Mouse (Mus musculus) hindbrain, embryonic 12.5 days (tissue): ENCODE measurements at regions not wholly inside any gene's neighbourhood (a gene's known extent, or its start where the extent isn't known, plus 50 kb on each side); places are given as distances from the start of the nearest gene placed in this dataset.

ENCODE experiments used
- ATAC-seq: fragments of 200-750 bp; cut with Nextera tagmentation; 2 replicates; pipeline ENCODE4 v1.8.0; 2017; ENCODE audit warnings: moderate TSS enrichment; ENCODE audit not compliant: low FRiP score
- H3K27ac ChIP-seq: fragments of 300-500 bp; sonication (generic); 2 replicates; pipeline ENCODE4 v1.5.1; 2016; ENCODE audit warnings: mild to moderate bottlenecking
- H3K27me3 ChIP-seq: fragments of 300-500 bp; sonication (generic); 2 replicates; pipeline ENCODE4 v1.6.1; 2016; ENCODE audit warnings: mild to moderate bottlenecking
- H3K36me3 ChIP-seq: fragments of 300-500 bp; sonication (generic); 2 replicates; pipeline ENCODE4 v1.6.1; 2016; ENCODE audit warnings: mild to moderate bottlenecking
- H3K4me1 ChIP-seq: fragments of 300-500 bp; sonication (generic); 2 replicates; pipeline ENCODE4 v1.6.1; 2016
- H3K4me2 ChIP-seq: fragments of 300-500 bp; sonication (generic); replicated peaks from 2 replicates; pipeline ENCODE4 v1.6.1; 2016; ENCODE audit warnings: mild to moderate bottlenecking
- H3K4me3 ChIP-seq: fragments of 300-500 bp; sonication (generic); 2 replicates; pipeline ENCODE4 v1.5.1; 2016; ENCODE audit warnings: mild to moderate bottlenecking
- H3K9ac ChIP-seq: fragments of 300-500 bp; sonication (generic); 2 replicates; pipeline ENCODE4 v1.6.1; 2016; ENCODE audit warnings: mild to moderate bottlenecking, moderate library complexity
- H3K9me3 ChIP-seq: fragments of 300-500 bp; sonication (generic); replicated peaks from 2 replicates; pipeline ENCODE4 v1.6.1; 2016; ENCODE audit warnings: mild to moderate bottlenecking
- WGBS: fragments of 180-500 bp; shearing (Covaris S2); methylation state at CpG from one replicate; pipeline ENCODE4 v1.1.7; 2016; 5-methylcytosine and 5-hydroxymethylcytosine counted together

DNA sequence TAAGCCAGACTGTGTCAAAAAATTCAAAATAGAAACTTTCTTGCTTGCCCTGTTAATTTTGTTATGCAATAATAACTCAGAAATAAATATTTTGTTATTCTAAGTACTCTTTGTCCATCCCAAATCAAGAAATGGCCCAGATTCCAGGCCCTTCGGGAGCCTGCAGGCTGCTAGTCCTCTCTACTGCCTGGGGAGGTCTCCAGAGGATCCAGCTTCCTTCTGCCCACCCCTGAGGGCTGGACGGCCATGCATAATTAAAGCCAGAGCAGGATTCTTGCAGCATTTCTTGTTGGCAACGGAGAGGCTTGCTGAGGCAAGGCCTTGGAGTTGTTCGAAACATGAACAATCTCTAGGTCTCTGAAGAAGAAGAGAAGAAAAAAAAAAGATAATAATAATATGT is 213.3 kb upstream of the Zmiz1 start:
- Histone ChIP-seq H3K9me3 (no peaks in the 10 kb centered on the region), H3K27me3 (no peaks in the 10 kb centered on the region), H3K27ac (no peak overlapping the region), H3K4me3 (no peak overlapping the region), H3K4me2 (no peak overlapping the region), H3K4me1 (peaks cover 11% of the 10 kb centered on the region), H3K9ac (no peak overlapping the region), H3K36me3 (no peaks in the 10 kb centered on the region)
- no peak for ATAC-seq
- 57% methylated on average over 4 of the region's 4 CpGs for whole genome bisulfite sequencing

DNA sequence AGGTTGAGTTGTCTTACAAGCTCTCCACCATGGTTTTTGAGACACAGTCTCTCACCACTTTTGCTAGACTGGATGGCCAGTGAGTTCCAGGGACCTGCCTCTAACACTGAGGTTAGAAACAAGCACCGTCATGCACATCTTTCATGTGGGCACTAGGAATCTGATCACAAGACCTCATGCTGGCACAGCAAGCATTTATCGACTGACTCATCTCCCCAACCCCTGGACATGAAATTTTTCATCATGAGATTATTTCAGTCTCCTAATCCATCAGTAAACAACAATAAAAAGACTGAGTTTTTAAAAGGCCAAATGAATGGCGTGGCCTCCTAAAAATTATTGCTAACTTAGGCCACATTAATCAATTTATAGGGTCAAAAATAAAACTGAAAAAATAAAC is 210.0 kb upstream of the Zmiz1 start:
- ATAC-seq: no peak
- no peak overlapping the region for H3K27ac ChIP-seq
- H3K4me1 ChIP-seq: peaks cover 1% of the 10 kb centered on the region
- no peaks in the 10 kb centered on the region for H3K9me3 ChIP-seq
- no peak overlapping the region for H3K4me3 ChIP-seq
- H3K27me3 ChIP-seq: no peaks in the 10 kb centered on the region
- no peaks in the 10 kb centered on the region for H3K36me3 ChIP-seq
- H3K9ac ChIP-seq: no peak overlapping the region
- no peak overlapping the region for H3K4me2 ChIP-seq
- WGBS: 85% methylated on average over 3 of the region's 3 CpGs

DNA sequence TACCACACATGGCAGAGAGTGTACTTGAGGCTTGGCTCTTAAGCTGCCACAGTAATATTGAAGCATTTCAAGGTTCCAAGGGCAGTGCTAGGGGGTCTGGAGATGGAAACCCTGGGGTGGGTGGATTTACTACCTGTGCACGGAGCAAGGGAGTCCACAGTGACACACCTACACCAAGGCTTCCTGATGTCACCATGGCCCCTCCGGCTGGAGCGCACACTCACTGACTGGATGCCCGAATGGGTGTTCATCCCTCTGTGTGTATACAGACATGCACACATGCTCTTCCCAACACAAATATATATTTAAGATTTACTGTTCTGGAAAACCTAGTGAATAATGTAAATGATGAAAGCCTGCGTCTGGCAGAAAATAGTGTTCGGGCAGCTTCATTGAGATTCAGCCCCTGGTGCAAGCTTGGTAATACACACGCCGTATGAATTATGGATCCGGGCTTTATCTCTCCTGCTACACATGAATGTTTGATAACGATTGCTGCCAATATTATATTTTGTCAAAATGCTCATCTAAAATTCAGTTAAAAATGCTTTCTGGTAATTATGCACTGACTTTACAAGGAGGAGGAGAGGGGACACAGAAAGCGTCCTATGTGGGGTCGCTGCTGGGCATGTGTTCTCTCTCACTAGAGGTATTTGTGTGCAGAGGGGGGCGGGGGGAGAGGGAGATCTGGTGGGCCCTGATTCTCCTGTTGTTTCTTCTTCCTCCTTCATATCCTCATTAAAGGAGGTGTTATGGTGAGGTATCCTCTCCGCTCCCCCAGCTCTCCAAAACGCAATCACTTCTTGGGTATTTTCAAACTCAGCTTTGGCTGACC is 205.8 kb upstream of the Zmiz1 start:
- Histone ChIP-seq H3K9me3 (no peaks in the 10 kb centered on the region), H3K9ac (no peak overlapping the region), H3K36me3 (no peaks in the 10 kb centered on the region), H3K4me1 (no peaks in the 10 kb centered on the region; the same call in 1 of the 2 replicates), H3K4me2 (no peak overlapping the region), H3K27ac (no peak overlapping the region), H3K27me3 (no peaks in the 10 kb centered on the region), H3K4me3 (no peak overlapping the region)
- ATAC-seq: no peak
- whole genome bisulfite sequencing: 89% methylated on average over 15 of the region's 15 CpGs

DNA sequence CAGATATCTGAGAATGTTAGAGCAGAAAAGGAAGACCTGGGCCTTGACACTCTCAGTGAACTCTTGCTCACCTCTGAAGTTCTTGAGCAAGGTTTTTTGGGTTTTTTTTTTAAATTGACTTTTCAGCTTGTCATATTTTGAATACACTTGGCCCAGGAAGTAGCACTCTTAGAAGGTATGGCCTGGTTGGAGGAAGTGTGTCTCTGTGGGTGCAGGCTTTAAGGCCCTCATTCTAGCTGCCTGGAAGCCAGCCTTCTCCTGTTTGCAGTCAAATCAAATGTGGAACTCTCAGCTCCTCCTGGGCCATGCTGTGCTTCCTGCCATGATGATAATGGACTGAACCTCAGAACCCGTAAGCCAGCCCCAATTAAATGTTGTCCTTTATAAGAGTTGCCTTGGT is 195.9 kb upstream of the Zmiz1 start:
- Histone ChIP-seq H3K27me3 (no peaks in the 10 kb centered on the region), H3K9me3 (no peaks in the 10 kb centered on the region), H3K4me1 (peaks cover 14% of the 10 kb centered on the region), H3K4me2 (no peak overlapping the region), H3K9ac (no peak overlapping the region), H3K4me3 (no peak overlapping the region), H3K27ac (no peak overlapping the region), H3K36me3 (no peaks in the 10 kb centered on the region)
- 79% methylated on average over 1 of the region's 1 CpGs for WGBS
- ATAC-seq: no peak

DNA sequence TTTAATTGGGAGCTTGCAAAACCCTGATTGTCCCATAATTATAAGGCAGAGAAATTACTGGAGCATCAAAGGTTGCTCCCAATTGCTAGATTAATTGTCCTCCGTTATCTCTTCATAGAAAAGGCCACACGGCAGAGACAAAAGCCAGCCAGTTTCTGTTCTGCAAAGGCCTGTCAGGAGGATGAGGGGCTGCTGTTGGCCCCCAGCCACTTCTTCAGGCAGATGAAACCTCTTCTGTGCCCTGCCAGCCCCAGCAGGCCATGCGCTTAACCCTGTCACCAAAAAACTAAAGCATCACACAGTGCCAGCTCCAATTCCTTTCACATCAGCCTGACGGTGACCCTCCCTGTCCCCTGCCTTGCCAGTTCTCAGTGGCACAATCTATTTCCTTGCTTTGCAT is 192.1 kb upstream of the Zmiz1 start:
- H3K36me3 ChIP-seq: no peaks in the 10 kb centered on the region
- no peak for ATAC-seq
- H3K9me3 ChIP-seq: no peaks in the 10 kb centered on the region
- no peak overlapping the region for H3K9ac ChIP-seq
- H3K4me2 ChIP-seq: no peak overlapping the region
- H3K27me3 ChIP-seq: no peaks in the 10 kb centered on the region
- peaks cover 27% of the 10 kb centered on the region for H3K4me1 ChIP-seq
- H3K27ac ChIP-seq: no peak overlapping the region
- 41% methylated on average over 4 of the region's 4 CpGs for WGBS
- no peak overlapping the region for H3K4me3 ChIP-seq

DNA sequence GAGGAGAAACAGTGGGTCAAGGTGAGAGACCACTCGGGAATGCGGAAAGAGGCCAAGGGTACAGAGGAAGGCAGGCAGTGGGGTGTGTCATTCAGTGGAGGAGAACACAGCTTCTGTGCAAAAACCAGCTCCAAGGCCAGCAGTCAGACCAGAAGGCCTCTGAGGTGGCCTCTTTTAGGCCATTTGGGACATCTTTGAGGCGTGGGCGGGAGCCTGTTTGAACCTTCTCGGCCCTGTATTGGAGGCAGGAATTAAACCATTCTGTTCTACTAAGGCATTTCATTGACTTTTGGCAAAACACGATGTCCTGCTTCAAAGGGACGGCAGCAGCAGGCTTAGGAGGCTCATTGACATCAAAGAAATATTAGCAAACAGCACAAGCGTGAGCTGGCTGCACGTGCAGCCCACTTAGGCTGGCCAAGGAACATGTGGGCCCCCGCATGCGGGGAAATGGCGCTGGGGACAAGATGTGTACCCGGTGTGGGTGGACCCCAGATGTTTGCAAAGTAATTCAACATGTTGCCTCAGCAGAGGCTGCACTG is 190.8 kb upstream of the Zmiz1 start:
- Histone ChIP-seq H3K4me2 (no peak overlapping the region), H3K4me1 (peaks cover 27% of the 10 kb centered on the region), H3K9ac (no peak overlapping the region), H3K27ac (no peak overlapping the region), H3K4me3 (no peak overlapping the region), H3K27me3 (no peaks in the 10 kb centered on the region; the same call in 1 of the 2 replicates), H3K9me3 (no peaks in the 10 kb centered on the region), H3K36me3 (no peaks in the 10 kb centered on the region)
- ATAC-seq: no peak
- WGBS: 72% methylated on average over 13 of the region's 13 CpGs

DNA sequence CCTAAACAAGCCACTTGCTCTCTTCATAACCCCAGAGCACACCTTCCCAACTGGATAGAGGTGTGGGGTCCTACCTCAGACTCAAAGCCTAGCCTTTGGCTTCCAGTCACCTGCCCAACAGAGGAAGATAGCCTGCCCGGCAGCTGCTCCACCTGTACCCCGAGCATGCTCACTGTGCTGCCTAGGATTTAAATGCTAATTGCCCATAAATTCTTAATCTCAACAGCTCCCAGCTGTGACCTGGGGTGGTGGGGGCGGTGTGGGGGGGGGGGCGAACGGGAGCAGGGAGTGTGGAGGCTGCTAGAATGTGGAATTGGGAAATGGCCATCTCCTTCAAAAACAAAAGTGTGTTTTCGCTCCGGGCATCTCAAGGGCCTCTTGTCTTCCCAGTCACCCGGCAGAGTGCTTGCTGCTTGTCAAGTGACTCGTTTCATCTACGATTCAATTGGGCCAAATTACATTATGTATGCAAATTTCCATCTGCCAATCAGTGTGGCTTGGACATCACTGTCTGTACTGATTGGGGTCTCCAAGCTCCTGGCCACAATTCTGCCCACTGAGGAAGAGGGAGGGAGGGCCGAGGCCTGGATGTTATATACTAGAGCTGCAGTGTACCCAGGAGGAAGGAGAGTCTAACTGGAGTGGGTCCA is 188.6 kb upstream of the Zmiz1 start:
- H3K9ac ChIP-seq: no peak overlapping the region
- peaks cover 27% of the 10 kb centered on the region for H3K4me1 ChIP-seq
- WGBS: 31% methylated on average over 11 of the region's 11 CpGs
- no peak overlapping the region for H3K4me3 ChIP-seq
- H3K36me3 ChIP-seq: no peaks in the 10 kb centered on the region
- H3K4me2 ChIP-seq: no peak overlapping the region
- ATAC-seq: peak; percentile 81
- no peaks in the 10 kb centered on the region for H3K9me3 ChIP-seq
- H3K27me3 ChIP-seq: peaks cover 3% of the 10 kb centered on the region; the same call in 1 of the 2 replicates
- H3K27ac ChIP-seq: peak overlapping the region; percentile 2; the same call in 1 of the 2 replicates

DNA sequence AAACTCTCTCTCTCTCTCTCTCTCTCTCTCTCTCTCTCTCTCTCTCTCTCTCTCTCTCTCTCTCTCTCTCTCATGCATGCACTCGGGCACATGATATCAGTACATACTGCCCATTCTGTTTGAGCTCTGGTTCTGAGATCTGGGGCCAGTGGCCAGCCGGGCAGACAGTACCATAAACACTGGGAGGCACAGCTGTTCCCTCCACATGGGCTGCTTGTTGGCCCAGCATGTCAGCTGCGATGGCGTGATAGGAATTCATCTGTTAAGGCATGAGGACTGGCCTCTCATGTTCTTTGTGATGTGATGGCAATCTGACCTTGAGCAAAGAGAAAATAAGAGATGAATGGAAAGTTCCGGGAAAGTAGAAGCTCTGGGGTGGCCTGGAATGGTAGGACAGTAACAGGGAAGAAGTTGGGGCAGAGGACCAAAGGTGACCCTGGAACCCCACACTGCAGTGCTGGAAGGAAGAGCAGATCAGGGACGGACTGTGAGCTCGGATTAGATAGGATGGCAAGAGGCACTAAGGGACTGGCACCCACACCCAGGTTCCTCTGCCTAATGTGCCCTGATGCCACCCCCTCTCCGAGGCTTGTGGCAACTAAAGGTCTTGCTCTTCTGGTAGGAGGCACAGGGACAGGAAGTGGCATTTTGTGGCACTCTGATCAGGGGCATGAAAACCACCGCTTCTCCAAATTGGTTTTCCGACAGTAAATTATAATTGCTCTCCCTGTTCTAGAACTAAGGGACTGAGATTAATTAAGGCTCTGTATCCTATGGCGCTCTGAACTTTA is 186.4 kb upstream of the Zmiz1 start:
- H3K9me3 ChIP-seq: no peaks in the 10 kb centered on the region
- no peak overlapping the region for H3K9ac ChIP-seq
- 75% methylated on average over 11 of the region's 11 CpGs for WGBS
- peaks cover 3% of the 10 kb centered on the region; the same call in 1 of the 2 replicates for H3K27me3 ChIP-seq
- no peaks in the 10 kb centered on the region for H3K36me3 ChIP-seq
- no peak overlapping the region for H3K27ac ChIP-seq
- no peak overlapping the region for H3K4me2 ChIP-seq
- H3K4me3 ChIP-seq: no peak overlapping the region
- ATAC-seq: no peak
- H3K4me1 ChIP-seq: peaks cover 13% of the 10 kb centered on the region

DNA sequence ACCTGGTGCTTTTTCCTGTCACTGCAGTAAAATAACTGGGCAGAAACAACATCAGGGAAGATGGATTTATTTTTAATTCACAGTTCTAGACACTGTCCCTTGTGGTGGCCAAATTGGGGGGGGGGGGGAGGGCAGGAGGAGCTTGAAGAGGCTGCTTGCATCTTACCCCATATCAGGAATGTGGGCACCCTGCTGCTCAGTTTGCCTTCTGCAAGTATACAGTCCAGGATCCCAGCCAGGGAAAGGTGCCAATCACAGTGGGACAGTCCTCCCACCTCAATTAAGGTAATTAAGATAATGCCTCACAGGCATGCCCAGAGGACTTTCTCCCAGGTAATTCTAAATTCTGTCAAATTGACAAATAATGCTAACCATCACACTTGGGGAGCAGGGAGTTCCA is 179.2 kb upstream of the Zmiz1 start:
- Histone ChIP-seq H3K27ac (no peak overlapping the region), H3K4me2 (no peak overlapping the region), H3K36me3 (no peaks in the 10 kb centered on the region), H3K9me3 (no peaks in the 10 kb centered on the region), H3K4me1 (peaks cover 23% of the 10 kb centered on the region), H3K27me3 (no peaks in the 10 kb centered on the region), H3K9ac (no peak overlapping the region), H3K4me3 (no peak overlapping the region)
- no peak for ATAC-seq

DNA sequence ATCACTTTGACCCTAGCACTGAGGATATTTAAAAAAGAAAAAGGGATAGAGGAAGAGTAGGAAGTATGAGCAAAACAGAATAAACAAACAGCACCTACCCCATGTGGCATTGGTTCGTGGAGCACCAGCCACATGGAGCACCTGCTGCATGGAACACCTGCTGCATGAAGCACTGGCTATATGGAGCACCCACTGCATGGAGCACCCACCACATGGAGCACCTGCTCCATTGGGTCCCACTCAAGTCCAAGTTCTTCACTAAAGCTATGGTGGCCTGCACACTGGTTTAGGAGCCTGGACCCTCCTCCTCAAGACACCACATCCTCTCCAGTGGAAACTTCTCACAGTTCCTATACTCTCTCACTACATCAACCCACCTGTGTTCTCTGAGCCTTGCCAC is 166.4 kb upstream of the Zmiz1 start:
- 67% methylated on average over 1 of the region's 1 CpGs for WGBS

DNA sequence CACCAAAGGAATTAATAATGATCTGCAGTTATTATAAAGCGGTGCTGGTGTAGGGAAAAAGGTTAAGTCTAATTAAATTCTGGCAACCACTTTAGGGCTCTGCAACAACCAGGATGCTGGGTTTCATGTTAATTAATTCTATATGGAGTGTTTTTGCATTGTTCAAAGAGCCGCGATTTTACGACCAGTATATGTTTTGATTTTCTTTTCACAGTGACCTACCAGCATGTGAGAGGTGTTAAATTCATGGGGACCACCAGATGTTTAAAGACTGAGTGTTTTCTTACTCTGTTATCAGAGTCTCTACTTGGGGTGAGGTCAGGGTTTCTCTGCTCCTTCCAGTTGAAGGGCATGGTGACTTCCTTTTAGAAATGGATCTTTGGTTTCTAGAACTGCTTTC is 164.8 kb upstream of the Zmiz1 start:
- H3K9me3 ChIP-seq: no peaks in the 10 kb centered on the region
- peaks cover 7% of the 10 kb centered on the region for H3K27me3 ChIP-seq
- peaks cover 4% of the 10 kb centered on the region; the same call in 1 of the 2 replicates for H3K4me1 ChIP-seq
- H3K4me2 ChIP-seq: no peak overlapping the region
- 71% methylated on average over 4 of the region's 4 CpGs for WGBS
- no peaks in the 10 kb centered on the region for H3K36me3 ChIP-seq
- H3K27ac ChIP-seq: no peak overlapping the region
- no peak for ATAC-seq
- H3K9ac ChIP-seq: no peak overlapping the region
- no peak overlapping the region for H3K4me3 ChIP-seq

More for the DNA sequence above, 166.4 kb upstream of the Zmiz1 start:
- Histone ChIP-seq H3K4me1 (peaks cover 4% of the 10 kb centered on the region; the same call in 1 of the 2 replicates), H3K27ac (no peak overlapping the region), H3K9ac (no peak overlapping the region), H3K4me2 (no peak overlapping the region), H3K9me3 (no peaks in the 10 kb centered on the region), H3K27me3 (peaks cover 7% of the 10 kb centered on the region), H3K36me3 (no peaks in the 10 kb centered on the region), H3K4me3 (no peak overlapping the region)
- no peak for ATAC-seq

DNA sequence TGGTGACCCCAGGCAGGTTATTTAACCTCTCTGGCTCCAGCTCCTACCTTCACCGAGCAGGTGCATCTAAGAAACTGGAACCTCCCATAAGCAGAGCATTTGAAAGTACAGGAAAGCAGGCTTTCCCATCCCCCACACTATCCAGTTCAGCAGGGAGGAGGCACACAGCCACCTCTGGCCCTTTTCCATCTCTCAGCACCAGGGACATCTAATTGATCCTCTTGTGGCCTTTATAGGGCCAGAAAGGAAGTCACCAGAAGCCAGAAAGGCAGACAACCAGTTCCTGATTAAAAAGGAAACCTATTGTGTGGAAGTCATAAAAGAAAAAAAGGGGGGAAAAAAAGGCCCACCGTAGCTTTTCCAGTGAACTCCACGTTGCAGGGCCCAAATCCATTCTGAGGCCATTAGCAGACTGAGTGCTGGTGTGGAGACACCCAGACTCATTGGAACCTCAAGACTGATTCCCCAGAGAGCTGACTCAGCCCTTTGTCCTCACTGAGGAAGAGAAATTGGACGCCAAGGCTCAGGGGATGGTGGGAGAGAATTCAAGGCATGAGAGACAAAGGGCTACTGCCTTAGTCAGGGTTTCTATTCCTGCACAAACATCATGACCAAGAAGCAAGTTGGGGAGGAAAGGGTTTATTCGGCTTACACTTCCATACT is 163.2 kb upstream of the Zmiz1 start:
- Histone ChIP-seq H3K9me3 (no peaks in the 10 kb centered on the region), H3K4me1 (peaks cover 4% of the 10 kb centered on the region; the same call in 1 of the 2 replicates), H3K4me2 (no peak overlapping the region), H3K27ac (no peak overlapping the region), H3K36me3 (no peaks in the 10 kb centered on the region), H3K9ac (no peak overlapping the region), H3K27me3 (peaks cover 7% of the 10 kb centered on the region), H3K4me3 (no peak overlapping the region)
- 54% methylated on average over 5 of the region's 5 CpGs for WGBS
- ATAC-seq: no peak
